In genomic region chr12:112727801-112728200, GRCm38 (mm10) we compare ENCODE assay signal across 11 mouse cellular contexts.
"Had no signal": no experiment of that assay in that cellular context is flagged by ENCODE, and none has a peak within 500 bp of the region (broad histone marks: within the 10 kb centered on the region; RNA-seq: fewer than 3 reads in every experiment).

No protein-coding gene starts in this region.

- H3K27ac ChIP-seq: limb, embryonic 13.5 days; liver, embryonic 14.5 days; midbrain, embryonic 15.5 days; neural tube, embryonic 15.5 days had no signal

- DNase-seq: kidney, adult 18-20 months; kidney, postnatal 10 days; left cerebral cortex, postnatal 4 days; lung, adult 2 months; lung, postnatal 10 days; thymus, adult 2 months; thymus, postnatal 25 days had no signal

- H3K9ac ChIP-seq: limb, embryonic 13.5 days; liver, embryonic 14.5 days; midbrain, embryonic 15.5 days; neural tube, embryonic 15.5 days had no signal

- H3K9me3 ChIP-seq: limb, embryonic 13.5 days; midbrain, embryonic 15.5 days; neural tube, embryonic 15.5 days had no signal

- ATAC-seq: midbrain, embryonic 15.5 days had no signal

- H3K4me2 ChIP-seq: limb, embryonic 13.5 days; midbrain, embryonic 15.5 days; neural tube, embryonic 15.5 days had no signal

- H3K27me3 ChIP-seq: limb, embryonic 13.5 days; midbrain, embryonic 15.5 days; neural tube, embryonic 15.5 days had no signal

- H3K4me3 ChIP-seq: limb, embryonic 13.5 days; midbrain, embryonic 15.5 days; neural tube, embryonic 15.5 days had no signal
